Mouse (Mus musculus) activated CD4-positive, CD25-positive, alpha-beta regulatory T cell, adult 4 months (primary cell): ENCODE measurements around the gene Ccdc34. TPM values are rescaled to one million over a fixed set of nuclear protein-coding genes. Genes with fewer than 3 reads are reported as not detected.
"Not testable (repeated sequence)": the region's sequence is repeated elsewhere in the genome, so short reads cannot be mapped to it uniquely, and the experiment has no call there.

Experiments used
- ATAC-seq: one replicate; pipeline ENCODE4 v1.8.0; 2017
- polyA plus RNA-seq, 2 experiments: library from polyadenylated mRNA; unstranded; fragments of 100-300 nt; shearing (Covaris generic); gene quantifications; one replicate each; pipeline ENCODE4 v1.2.1; 2017

Gene Ccdc34
- polyA plus RNA-seq, 2 experiments from 2014 or later, result 8.5 to 9.7 TPM

- ATAC-seq, result no peak
Observed at GRCm38 (mm10) chr2:110080532-110080931, 62.9 kb downstream of the Ccdc34 start.

- ATAC-seq, result no peak
Observed at GRCm38 (mm10) chr2:110082975-110083374, 65.4 kb downstream of the Ccdc34 start.

GRCm38 (mm10) chr2:110085701-110086143, 68.1 kb downstream of the Ccdc34 start:
- ATAC-seq, result no peak

DNA sequence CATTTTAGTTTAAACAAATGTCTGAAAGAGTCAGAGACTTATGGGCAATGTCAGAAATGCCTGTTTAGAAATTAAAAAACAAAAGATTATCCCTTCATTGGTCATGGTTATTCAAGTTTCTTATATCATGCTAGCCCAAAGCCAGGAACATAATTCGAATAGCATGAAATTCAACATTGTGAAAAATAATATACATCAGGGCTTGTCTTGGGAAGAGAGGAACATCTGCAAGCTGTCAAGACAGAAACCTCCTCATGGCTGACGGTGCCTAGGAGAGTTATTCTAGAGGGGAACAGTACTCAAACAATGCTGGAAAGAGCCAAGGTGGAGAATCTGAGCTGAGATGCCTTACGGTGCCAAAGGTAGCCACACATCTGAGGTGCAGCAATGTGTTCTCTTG, 96.5 kb downstream of the Ccdc34 start:
- no peak for ATAC-seq

- ATAC-seq, result no peak
Observed at GRCm38 (mm10) chr2:110129396-110129795, 111.8 kb downstream of the Ccdc34 start.

DNA sequence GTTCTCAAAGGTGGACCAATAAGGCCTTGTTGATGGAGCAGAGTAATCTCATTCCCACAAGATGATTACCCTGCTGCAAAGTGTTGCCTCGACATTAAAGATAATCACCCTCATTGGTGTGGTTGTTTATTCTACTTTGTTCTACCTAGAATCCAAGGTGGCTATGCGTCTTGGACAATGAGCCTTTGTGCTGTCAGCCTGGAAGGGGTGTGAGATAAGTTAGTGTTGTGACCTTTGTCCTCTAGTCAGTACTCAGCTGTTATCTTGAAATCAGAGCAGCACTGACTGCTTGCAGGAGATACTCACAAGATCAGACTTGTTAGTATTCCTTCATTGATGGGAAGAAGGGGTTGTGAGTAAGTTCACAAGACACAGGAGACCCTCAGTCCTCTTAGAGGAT, 114.0 kb downstream of the Ccdc34 start:
- ATAC-seq, result no peak

DNA sequence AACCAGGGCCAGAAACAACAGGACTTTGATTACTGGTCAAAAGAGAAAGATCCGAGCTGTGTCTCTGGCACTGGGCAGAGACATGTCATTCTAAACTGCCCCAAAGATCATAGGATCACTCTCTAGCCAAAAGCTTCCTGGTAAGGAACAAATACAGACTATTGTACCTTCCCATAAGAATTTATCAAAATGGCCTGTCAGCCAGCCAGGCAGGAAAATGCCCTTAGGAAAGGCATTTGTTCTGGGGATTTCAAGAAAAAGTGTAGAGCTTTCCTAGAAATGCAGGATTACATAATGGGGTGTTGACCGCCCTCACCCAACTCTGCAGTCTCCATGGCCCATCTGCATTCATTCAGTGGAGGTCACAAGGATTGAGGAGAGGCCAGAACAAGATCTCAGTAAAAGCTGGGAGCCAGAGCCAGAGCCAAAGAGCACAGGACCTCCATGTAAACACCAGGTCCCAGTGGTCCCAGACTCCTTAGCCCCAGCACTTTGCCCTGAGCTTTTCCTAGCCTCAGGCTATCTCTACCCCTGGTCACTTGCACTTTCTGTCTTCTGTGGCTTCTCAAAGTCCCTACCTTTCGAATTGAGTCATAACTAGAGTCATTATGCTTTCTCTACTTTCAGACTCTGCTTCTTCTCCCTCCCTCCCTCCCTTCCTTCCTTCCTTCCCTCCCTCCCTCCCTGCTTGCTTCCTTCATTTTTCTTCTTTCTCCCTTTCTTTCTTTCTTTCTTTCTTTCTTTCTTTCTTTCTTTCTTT, 115.9 kb downstream of the Ccdc34 start:
- ATAC-seq, result no peak

- no peak for ATAC-seq
Observed at GRCm38 (mm10) chr2:110134765-110135594, 117.4 kb downstream of the Ccdc34 start.

DNA sequence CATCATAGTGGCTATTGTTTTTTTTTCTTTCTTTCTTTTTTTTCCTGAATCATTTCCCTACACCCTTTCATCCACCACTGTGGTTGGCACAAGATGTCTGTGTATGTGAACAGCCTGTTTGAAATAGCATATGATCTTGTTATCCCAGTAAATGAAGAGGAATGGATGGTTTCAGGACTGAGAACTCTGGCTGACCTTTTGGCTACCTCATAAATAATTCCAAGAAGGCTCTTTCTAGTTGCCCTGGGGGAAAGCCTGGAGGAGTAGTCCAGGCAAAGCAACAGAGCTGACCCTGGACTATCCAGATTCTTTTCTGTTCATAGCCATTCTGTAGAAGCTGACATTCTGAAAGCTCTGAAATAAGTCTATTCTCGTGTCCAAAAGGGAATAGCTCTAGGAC, 119.7 kb downstream of the Ccdc34 start:
- ATAC-seq, result no peak

- ATAC-seq, result no peak
Observed at GRCm38 (mm10) chr2:110138096-110138495, 120.5 kb downstream of the Ccdc34 start.

DNA sequence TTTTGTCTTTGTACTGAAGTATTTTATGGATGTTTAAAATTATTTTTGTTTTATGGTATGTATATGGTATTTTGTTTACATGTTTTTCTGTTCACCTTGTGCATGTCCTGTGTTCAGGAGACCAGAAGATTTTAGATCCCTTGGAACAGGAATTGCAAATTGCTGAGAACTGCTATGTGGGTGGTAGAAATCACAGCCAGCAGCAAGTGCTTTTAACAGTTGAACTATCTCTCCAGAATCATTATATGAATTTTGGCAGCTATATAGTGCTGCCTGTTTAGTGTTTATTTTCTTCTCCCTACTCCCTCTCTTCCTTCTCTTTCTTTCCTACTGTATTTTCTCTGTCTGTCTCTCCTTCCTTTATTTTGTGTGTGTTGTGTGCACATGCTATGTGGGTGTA, 130.4 kb downstream of the Ccdc34 start:
- not testable (repeated sequence) for ATAC-seq

- no peak for ATAC-seq
Observed at GRCm38 (mm10) chr2:110149246-110149645, 131.6 kb downstream of the Ccdc34 start.

DNA sequence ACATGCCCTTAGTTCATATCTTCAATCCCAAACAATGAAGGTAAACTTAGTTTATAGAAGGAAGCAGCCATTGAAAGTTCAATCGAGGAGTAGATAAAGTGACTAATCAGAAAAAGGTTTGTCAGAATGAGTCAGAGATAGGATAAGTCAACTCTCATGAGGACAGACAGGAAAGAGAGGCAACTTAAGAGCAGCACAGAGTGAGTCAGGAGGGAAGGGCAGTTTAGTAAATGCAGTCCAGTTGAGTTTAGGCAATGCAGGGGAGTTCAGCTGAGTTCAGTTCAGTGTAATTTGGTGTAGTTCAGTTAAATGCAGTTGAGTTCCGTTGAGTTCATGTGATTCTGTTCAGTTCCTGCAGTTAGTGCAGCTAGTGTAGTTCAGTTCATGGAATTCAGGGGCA, 138.7 kb downstream of the Ccdc34 start:
- ATAC-seq, result no peak

GRCm38 (mm10) chr2:110165003-110165402, 147.4 kb downstream of the Ccdc34 start:
- no peak for ATAC-seq

DNA sequence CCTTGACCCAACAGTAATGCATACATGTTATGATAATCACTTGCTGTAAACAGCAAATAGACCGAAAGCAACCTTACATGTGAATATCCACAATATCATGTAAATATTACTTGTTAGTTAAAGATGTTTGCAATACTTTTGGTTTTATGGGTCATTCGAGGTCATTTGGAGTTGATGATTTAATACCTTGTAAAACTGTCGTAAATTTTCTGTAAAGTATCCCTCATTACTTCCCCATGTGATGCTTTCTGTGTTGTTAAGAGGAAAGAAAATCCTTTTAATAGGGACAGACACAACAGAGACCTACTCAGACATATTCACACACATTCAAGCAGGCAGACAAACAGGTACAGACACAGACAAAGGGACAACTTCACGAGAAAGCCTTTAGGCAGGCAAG, 150.1 kb downstream of the Ccdc34 start:
- ATAC-seq, result no peak

DNA sequence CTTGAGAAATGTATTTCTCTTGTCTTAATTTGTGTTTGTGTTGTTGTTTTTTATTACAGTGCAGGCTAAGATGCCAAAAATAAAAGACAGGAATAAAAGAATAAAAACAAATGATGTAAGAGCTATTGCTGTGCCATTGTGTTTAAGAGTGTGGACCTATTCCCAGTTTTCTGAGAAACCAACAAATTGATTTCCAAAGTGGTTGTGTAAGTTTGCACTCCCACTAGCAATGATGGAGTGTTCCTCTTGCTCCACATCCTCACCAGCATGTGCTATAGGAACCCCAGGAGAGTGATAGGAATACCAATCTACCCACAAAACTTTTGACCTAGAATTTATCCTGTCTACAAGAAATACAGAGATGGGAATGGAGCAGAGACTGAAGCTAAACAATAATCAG, 150.7 kb downstream of the Ccdc34 start:
- no peak for ATAC-seq

DNA sequence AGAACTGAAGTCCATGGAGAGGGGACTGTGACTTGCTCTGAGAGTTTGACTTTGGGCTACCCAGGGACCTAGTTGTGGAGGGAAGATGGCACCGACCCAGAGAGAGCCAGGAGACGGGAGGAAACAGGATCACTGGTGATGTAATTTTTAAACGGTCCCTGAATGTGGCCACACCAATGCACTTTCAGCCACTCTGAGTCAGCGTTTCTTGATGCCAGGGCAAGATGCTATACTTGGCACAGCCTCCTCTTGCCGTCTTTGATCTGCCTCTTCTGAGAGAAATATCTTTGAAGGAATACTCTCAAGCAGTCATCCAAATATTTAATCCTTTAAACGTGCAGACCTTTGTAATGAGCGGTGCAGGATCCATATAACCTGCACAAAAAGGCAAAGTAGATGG, 154.8 kb downstream of the Ccdc34 start:
- no peak for ATAC-seq

- ATAC-seq, result no peak
Observed at GRCm38 (mm10) chr2:110173818-110174247, 156.2 kb downstream of the Ccdc34 start.

GRCm38 (mm10) chr2:110176761-110177400, 159.3 kb downstream of the Ccdc34 start:
- ATAC-seq, result no peak

DNA sequence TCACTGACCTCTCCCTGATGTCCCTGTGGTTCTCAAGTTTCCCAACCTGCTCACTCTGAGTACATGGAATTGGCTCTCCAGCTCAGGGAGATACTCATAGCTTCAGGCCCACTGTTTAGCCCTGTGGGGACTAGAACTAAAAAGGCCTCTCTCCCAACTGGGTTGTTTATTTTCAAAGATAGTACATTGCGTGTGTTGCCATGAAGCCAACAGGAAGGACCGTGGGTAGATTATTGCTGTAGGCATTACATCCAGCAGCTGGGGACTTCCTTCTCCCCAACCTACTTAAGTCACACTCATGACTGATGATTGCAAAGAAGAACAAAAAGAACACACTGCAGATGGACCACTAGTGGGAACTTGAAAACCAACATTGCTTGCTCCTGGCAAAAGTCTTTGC, 159.8 kb downstream of the Ccdc34 start:
- ATAC-seq, result no peak

DNA sequence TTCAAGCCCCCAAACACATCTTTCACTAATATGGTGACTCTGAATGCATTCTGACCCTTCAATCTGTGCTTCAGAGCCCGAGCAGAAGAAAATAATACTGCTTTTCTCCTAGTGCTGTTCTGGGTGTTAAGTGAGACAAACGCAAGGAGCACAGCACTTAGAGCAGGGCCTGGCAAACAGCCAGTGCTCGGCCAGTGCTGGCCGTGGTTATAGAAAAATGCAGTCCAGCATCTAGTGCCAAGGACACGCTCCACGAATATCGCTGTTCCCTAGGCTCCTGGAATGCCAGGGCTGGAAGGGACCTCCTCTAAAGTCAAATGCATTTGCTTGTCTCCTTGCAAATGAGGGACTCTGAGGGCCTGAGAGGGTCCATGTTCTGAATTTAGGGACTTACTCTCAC, 160.3 kb downstream of the Ccdc34 start:
- ATAC-seq, result no peak

GRCm38 (mm10) chr2:110179669-110180315, 162.2 kb downstream of the Ccdc34 start:
- ATAC-seq, result no peak

- ATAC-seq, result no peak
Observed at GRCm38 (mm10) chr2:110180316-110180670, 162.7 kb downstream of the Ccdc34 start.
